Mouse (Mus musculus): Measurements from ENCODE around the gene Cmtm7.

Gene Cmtm7

DNA sequence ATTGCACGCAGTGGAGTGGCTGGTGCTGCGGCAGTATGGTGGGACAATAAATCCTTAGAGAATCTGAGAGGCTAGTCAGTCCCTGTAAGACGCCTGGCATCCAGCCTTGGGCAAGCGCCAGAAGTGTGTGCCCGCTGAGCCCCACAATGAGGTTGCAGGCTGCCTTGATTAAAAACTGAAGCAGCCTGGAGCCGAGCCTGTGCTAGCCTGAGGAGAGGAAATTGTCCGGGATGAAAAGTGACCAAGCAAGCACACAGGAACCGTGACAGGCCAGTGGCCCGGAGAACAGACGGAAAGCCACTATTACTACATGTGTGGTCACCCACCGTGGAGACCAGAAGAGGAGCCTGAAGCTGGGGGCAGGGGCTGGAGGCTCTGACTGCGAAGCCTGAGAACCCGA, 14.6 kb downstream of the Cmtm7 start:
- DNase-seq (ENCODE audit: extremely low spot score, low spot score) = no peak

- peak; percentile 39 for DNase-seq (ENCODE audit: extremely low spot score, low spot score)
These were observed 18.3 kb downstream of the Cmtm7 start for GRCm38 (mm10) chr9:114763341-114763740.

DNA sequence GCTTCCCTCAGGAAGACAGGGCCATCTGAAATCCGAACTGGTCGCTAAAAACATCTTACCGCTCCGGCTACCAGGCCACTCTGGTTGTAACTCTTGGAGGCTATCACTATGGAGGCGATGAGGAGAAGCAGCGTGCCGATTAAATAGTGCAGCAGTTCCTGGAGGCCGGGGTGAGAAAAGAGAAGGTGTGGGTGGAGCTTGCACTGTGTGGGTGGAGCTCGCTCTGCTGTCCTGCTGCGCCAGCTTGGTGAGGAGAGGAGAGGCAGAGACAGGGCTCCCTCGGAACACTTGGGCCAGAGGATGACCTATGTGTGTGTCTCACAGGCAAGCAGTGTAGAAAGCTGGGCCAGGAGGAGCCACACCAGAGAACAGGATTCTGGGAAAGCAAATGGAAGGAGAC, 19.8 kb downstream of the Cmtm7 start:
- no peak for DNase-seq (ENCODE audit: extremely low spot score, low spot score)

- no peak for DNase-seq (ENCODE audit: extremely low spot score, low spot score)
These were observed 21.3 kb downstream of the Cmtm7 start for GRCm38 (mm10) chr9:114760353-114760752.

- no peak for DNase-seq (ENCODE audit: extremely low spot score, low spot score)
These were observed 21.8 kb downstream of the Cmtm7 start for GRCm38 (mm10) chr9:114759886-114760285.

DNA sequence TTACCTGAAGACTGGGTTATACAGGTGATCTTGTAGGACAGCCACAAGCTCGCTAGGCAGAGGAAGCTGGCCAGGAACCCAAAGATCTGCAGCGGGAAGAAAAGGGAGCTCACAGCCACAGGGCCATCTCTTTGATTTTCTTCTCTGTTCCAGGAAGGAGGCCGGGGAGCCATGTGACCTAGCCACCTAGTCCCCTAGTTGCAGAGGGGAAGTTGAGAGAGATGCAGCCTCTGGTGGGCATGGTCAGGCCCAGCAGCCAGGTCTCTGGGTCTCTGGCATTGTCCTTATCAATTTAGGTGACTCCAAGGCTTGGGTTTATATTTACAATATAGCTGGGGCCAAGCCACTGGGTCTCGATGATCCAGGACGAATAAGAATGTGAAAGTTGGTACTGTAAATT, 22.9 kb downstream of the Cmtm7 start:
- DNase-seq (ENCODE audit: extremely low spot score, low spot score) = no peak

- DNase-seq (ENCODE audit: extremely low spot score, low spot score) = no peak
These were observed 23.4 kb downstream of the Cmtm7 start for GRCm38 (mm10) chr9:114758272-114758671.

- peak; percentile 89 for DNase-seq (ENCODE audit: extremely low spot score, low spot score)
These were observed 28.7 kb downstream of the Cmtm7 start for GRCm38 (mm10) chr9:114752863-114753484.

DNA sequence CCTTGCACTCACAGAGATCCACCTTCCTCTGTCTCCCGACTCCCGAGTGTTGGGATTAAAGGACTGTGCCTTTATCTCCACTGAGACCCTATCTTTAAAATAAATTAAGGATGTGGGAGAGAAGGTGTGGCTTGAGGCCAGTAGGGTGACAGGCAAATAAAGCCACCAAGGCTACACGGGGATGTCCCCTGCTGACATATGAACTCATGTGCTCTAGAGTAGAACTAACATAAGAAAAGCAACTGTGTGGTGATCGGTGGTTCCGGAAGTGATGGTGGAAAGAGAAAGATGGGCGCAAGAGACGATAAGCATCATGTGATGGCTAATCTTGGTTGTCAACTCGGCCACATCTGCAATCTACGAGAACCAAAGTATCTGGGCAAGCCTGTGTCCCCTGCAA, 29.3 kb downstream of the Cmtm7 start:
- no peak for DNase-seq (ENCODE audit: extremely low spot score, low spot score)

DNA sequence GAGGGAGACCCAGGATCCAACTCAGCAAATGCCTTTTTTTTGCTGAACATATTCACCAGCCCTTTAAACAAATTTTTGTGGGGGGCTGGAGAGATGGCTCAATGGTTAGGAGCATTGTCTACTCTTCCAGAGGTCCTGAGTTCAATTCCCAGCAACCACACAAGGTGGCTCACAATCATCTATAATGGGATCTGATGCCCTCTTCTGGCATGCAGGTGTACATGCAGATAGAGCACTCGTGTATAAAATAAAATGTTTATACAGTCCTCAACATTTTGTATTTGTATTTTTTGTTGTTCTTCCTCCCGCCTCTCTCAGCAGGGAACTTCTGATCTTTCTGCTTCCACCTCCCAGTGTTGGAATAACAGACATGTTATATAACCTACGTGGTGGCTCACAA, 30.1 kb downstream of the Cmtm7 start:
- no peak for DNase-seq (ENCODE audit: extremely low spot score, low spot score)

GRCm38 (mm10) chr9:114747466-114747865, 34.2 kb downstream of the Cmtm7 start:
- no peak for DNase-seq (ENCODE audit: extremely low spot score, low spot score)

- no peak for DNase-seq (ENCODE audit: extremely low spot score, low spot score)
These were observed 34.6 kb downstream of the Cmtm7 start for GRCm38 (mm10) chr9:114747012-114747411.

DNA sequence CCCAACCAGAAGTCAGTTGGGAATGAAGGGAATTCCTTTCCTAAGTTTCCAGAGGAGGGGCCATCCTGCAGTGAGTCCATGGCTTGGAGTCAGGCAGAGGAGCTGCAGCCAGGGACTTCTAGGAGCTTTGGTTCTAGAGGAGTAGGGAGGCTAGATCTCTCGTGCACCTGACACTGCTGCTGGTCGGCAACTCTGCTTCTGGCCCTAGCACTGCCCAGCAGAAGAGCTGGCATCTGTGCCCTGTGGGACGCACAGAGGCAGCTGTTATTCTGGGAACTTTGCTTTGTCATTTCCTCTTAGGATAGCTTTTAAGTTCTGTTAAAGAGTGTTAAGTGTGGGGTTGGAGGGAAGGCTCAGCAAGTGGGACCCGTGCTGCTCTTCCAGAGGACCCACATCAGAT, 36.0 kb downstream of the Cmtm7 start:
- DNase-seq (ENCODE audit: extremely low spot score, low spot score) = no peak

DNA sequence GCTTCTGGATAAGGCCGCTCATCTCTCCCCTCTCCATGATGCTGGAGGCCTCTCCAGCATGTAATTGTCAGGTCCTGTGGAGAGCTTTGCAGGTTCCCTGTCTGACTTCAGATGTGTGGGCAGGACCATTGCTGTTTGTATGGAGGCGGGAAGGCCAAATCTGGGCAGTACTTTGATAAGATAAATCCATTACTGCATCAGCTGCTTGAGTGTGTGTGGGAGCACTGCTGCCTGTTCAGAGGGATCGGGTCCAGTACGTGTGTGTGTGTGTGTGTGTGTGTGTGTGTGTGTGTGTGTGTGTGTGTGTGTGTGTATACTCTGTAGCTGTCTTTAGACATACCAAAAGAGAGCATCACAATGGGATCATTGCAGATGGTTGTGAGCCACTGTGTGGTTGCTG, 36.5 kb downstream of the Cmtm7 start:
- no peak for DNase-seq (ENCODE audit: extremely low spot score, low spot score)

- DNase-seq (ENCODE audit: extremely low spot score, low spot score) = no peak
These were observed 38.9 kb downstream of the Cmtm7 start for GRCm38 (mm10) chr9:114742731-114743130.

DNA sequence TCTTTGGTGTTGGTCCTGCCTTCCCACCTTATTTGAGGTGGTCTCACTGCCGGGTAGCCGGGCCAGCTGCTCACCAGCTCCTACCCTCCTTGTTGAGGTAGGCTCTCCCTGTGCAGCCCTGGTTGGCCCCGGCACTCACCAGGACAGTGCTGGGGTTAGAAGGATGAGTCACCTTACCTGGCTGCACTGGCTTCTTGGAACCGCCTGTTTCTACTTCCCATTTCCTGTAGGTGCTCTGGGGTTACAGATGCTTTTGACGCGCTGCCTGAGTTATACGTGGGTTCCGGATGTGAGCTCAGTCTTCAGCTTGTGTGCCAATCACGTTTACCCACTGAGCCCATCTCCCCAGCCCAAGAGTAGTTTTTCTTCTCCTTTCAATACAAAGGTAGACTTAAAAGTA, 41.3 kb downstream of the Cmtm7 start:
- DNase-seq (ENCODE audit: extremely low spot score, low spot score) = no peak

- no peak for DNase-seq (ENCODE audit: extremely low spot score, low spot score)
These were observed 45.2 kb downstream of the Cmtm7 start for GRCm38 (mm10) chr9:114736442-114736841.

DNA sequence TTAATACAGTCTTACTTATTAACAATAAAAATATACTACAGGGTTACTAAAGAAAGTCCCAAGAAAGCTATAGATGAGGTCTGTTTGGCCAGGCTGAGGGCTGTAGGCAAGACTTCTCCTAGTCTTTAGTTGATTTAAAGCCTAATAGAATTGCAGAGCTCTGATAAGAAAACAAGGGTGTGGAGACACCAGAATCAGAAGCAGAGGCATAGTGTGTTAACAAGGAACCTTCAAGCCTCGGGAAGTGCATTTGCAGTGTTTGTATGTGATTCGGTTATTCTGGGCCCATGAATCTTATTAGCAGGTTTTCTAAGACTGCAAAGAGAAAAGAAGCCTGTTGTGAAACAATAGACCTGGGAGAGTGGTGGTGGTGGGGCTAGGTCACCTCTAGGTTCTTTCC, 48.4 kb downstream of the Cmtm7 start:
- no peak for DNase-seq (ENCODE audit: extremely low spot score, low spot score)

- no peak for DNase-seq (ENCODE audit: extremely low spot score, low spot score)
These were observed 49.6 kb downstream of the Cmtm7 start for GRCm38 (mm10) chr9:114731871-114732682.

DNA sequence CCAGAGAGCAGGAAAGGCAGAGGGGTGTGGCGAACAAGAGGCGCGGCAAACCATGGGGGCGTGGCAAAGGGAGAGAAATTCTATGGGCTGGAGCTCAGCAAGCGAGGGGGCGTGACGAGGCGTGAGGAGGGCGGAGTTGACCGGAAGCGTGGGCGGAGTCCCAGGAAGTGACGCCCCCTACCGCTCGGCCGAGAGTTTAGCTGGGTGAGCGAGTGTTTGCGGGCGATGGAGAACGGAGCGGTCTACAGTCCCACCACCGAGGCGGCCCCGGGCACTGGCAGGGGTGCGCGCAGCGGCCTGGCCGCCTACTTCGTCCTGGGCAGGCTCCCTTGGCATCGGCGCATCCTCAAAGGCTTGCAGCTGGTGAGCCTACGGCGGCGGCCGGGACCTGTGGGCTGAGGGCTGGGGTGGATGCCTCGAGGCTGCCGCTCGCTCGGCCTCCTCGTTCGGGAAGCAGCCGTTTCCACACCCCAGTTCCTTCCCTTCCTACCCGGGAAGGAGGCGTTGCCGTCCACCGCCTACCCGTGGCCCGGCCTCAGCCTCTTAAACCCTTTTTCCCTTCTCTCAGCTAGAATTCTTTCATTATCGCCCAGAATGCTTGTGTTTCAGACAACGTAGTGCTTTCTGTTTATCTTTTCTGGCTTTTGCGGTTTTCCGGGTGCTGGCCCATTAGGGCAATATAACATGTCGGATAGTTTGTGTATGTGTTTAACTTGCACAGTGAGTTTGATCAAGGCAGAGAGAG, 50.5 kb downstream of the Cmtm7 start, which contains the start of gene Cmtm6:
TSS of gene Cmtm6 (plus strand) at position 106 of the 745 bp plus-strand sequence.
- DNase-seq (ENCODE audit: extremely low spot score, low spot score) = peak; percentile 98

- no peak for DNase-seq (ENCODE audit: extremely low spot score, low spot score)
These were observed 51.5 kb downstream of the Cmtm7 start for GRCm38 (mm10) chr9:114729911-114730805.
